Comparison of ENCODE assay signal across 26 mouse cellular contexts in genomic region chr6:85377876-85378275, GRCm38 (mm10). TPM values are rescaled to one million over a fixed set of nuclear protein-coding genes. Genes with fewer than 3 reads are reported as not detected.
DNase-seq lines count a peak whose midpoint lies in the region; ATAC-seq and TF ChIP-seq lines count a peak whose summit lies in the region.
"Had no signal": no experiment of that assay in that cellular context is flagged by ENCODE, and none has a peak within 500 bp of the region (broad histone marks: within the 10 kb centered on the region; RNA-seq: fewer than 3 reads in every experiment).

No protein-coding gene starts in this region.

- H3K27ac ChIP-seq in intestine, embryonic 16.5 days (ENCODE audit: low read length): peak overlapping the region; percentile 78
- H3K27ac ChIP-seq in intestine, embryonic 15.5 days: no peak overlapping the region
- H3K27ac ChIP-seq in kidney, embryonic 16.5 days (ENCODE audit: low read length): peak overlapping the region; percentile 75
- peak overlapping the region; percentile 82 for H3K27ac ChIP-seq in intestine, postnatal 0 days (ENCODE audit: low read depth, low read length)
- H3K27ac ChIP-seq: embryonic facial prominence, embryonic 13.5 days; forebrain, embryonic 12.5 days; heart, adult 2 months; heart, embryonic 15.5 days; hindbrain, embryonic 10.5 days; hindbrain, embryonic 14.5 days had no signal

- DNase-seq in kidney, adult 18-20 months: no peak
- no peak for DNase-seq in adrenal gland, adult 2 months
- DNase-seq: adrenal gland, postnatal 10 days; cerebellum, adult 11 months; cerebellum, adult 8-10 months; cerebellum, postnatal 36 days; forebrain, postnatal 0 days; gastrocnemius, postnatal 14 days; heart, adult 2 months had no signal

- no peak overlapping the region for H3K4me3 ChIP-seq in intestine, embryonic 16.5 days (ENCODE audit: low read length)
- no peak overlapping the region for H3K4me3 ChIP-seq in intestine, embryonic 15.5 days (replicated peaks)
- H3K4me3 ChIP-seq in kidney, embryonic 16.5 days (ENCODE audit: low read length): no peak overlapping the region
- H3K4me3 ChIP-seq in E14TG2a.4 (replicated peaks; ENCODE audit: low read length): peak overlapping the region; percentile 17
- H3K4me3 ChIP-seq in intestine, postnatal 0 days (ENCODE audit: low read depth, low read length): no peak overlapping the region
- H3K4me3 ChIP-seq: embryonic facial prominence, embryonic 13.5 days; forebrain, embryonic 12.5 days; heart, adult 2 months; heart, embryonic 15.5 days; hindbrain, embryonic 10.5 days had no signal

- TF ChIP-seq CTCF in E14TG2a.4 (conservative IDR thresholded peaks at IDR 0.05; ENCODE audit: low read length): no peak
- TF ChIP-seq CTCF in intestine, postnatal 0 days (IDR thresholded peaks at IDR 0.05; ENCODE audit: low read depth): no peak

- H3K36me3 ChIP-seq in intestine, embryonic 16.5 days (ENCODE audit: control insufficient read depth, insufficient read depth, low read length): no peaks in the 10 kb centered on the region
- no peaks in the 10 kb centered on the region for H3K36me3 ChIP-seq in intestine, embryonic 15.5 days
- no peaks in the 10 kb centered on the region for H3K36me3 ChIP-seq in kidney, embryonic 16.5 days (ENCODE audit: insufficient read depth, low read length)
- no peaks in the 10 kb centered on the region for H3K36me3 ChIP-seq in E14TG2a.4 (ENCODE audit: insufficient read depth, low read length)
- H3K36me3 ChIP-seq in intestine, postnatal 0 days (ENCODE audit: control insufficient read depth, insufficient read depth): no peaks in the 10 kb centered on the region
- H3K36me3 ChIP-seq: embryonic facial prominence, embryonic 13.5 days; forebrain, embryonic 12.5 days; heart, embryonic 15.5 days; hindbrain, embryonic 10.5 days had no signal

- peaks cover 28% of the 10 kb centered on the region for H3K4me1 ChIP-seq in intestine, embryonic 16.5 days (ENCODE audit: control insufficient read depth, insufficient read depth, low read length)
- H3K4me1 ChIP-seq in intestine, embryonic 15.5 days (replicated peaks): peaks cover 16% of the 10 kb centered on the region
- H3K4me1 ChIP-seq in kidney, embryonic 16.5 days (ENCODE audit: insufficient read depth, low read length): peaks cover 35% of the 10 kb centered on the region
- H3K4me1 ChIP-seq in E14TG2a.4 (replicated peaks; ENCODE audit: low read depth, low read length): peaks cover 60% of the 10 kb centered on the region
- H3K4me1 ChIP-seq in intestine, postnatal 0 days (replicated peaks; ENCODE audit: control insufficient read depth, insufficient read depth, low read length): no peaks in the 10 kb centered on the region

- no peaks in the 10 kb centered on the region for H3K27me3 ChIP-seq in intestine, embryonic 16.5 days (replicated peaks; ENCODE audit: control insufficient read depth, insufficient read depth, low read length)
- no peaks in the 10 kb centered on the region for H3K27me3 ChIP-seq in intestine, embryonic 15.5 days (replicated peaks)
- H3K27me3 ChIP-seq in kidney, embryonic 16.5 days (ENCODE audit: insufficient read depth, low read length): no peaks in the 10 kb centered on the region
- peaks cover 19% of the 10 kb centered on the region for H3K27me3 ChIP-seq in E14TG2a.4 (ENCODE audit: insufficient read depth, low read length)
- H3K27me3 ChIP-seq in intestine, postnatal 0 days (replicated peaks; ENCODE audit: control insufficient read depth, insufficient read depth, low read length): no peaks in the 10 kb centered on the region
- H3K27me3 ChIP-seq: embryonic facial prominence, embryonic 13.5 days; heart, embryonic 15.5 days had no signal

- ATAC-seq in intestine, embryonic 16.5 days: 0 out of 2 replicates have a peak, but pooled peaks have one; percentile 8
- ATAC-seq in intestine, embryonic 15.5 days: no peak
- ATAC-seq in kidney, embryonic 16.5 days (ENCODE audit: low FRiP score, low TSS enrichment): no peak
- peak; percentile 31 for ATAC-seq in intestine, postnatal 0 days
- ATAC-seq: forebrain, postnatal 0 days had no signal

- no peak overlapping the region for H3K9ac ChIP-seq in intestine, embryonic 16.5 days (ENCODE audit: low read depth, low read length)
- no peak overlapping the region for H3K9ac ChIP-seq in intestine, embryonic 15.5 days
- H3K9ac ChIP-seq in kidney, embryonic 16.5 days (replicated peaks; ENCODE audit: low read length): no peak overlapping the region
- H3K9ac ChIP-seq in intestine, postnatal 0 days (ENCODE audit: low read depth, low read length): no peak overlapping the region
- H3K9ac ChIP-seq: embryonic facial prominence, embryonic 13.5 days; forebrain, embryonic 12.5 days; forebrain, postnatal 0 days; heart, embryonic 15.5 days; hindbrain, embryonic 14.5 days had no signal

- WGBS in intestine, embryonic 16.5 days: 35% methylated on average over 5 of the region's 5 CpGs
- WGBS in intestine, embryonic 15.5 days: 45% methylated on average over 5 of the region's 5 CpGs
- 23% methylated on average over 5 of the region's 5 CpGs for WGBS in kidney, embryonic 16.5 days
- 32% methylated on average over 5 of the region's 5 CpGs for WGBS in intestine, postnatal 0 days

- H3K9me3 ChIP-seq in intestine, embryonic 16.5 days (ENCODE audit: control insufficient read depth, low read length): no peaks in the 10 kb centered on the region
- H3K9me3 ChIP-seq in intestine, embryonic 15.5 days: no peaks in the 10 kb centered on the region
- H3K9me3 ChIP-seq in kidney, embryonic 16.5 days (ENCODE audit: low read length): no peaks in the 10 kb centered on the region
- H3K9me3 ChIP-seq in E14TG2a.4 (ENCODE audit: low read length): peaks cover 9% of the 10 kb centered on the region
- no peaks in the 10 kb centered on the region for H3K9me3 ChIP-seq in intestine, postnatal 0 days (ENCODE audit: control insufficient read depth)
- H3K9me3 ChIP-seq: embryonic facial prominence, embryonic 13.5 days; forebrain, embryonic 12.5 days; heart, embryonic 15.5 days; hindbrain, embryonic 10.5 days had no signal

- H3K4me2 ChIP-seq in intestine, embryonic 16.5 days (ENCODE audit: low read depth, low read length): no peak overlapping the region
- no peak overlapping the region for H3K4me2 ChIP-seq in intestine, embryonic 15.5 days (replicated peaks)
- H3K4me2 ChIP-seq in kidney, embryonic 16.5 days (replicated peaks; ENCODE audit: low read depth, low read length): 0 out of 2 replicates have a peak overlapping the region, but pooled peaks have one; percentile 6
- H3K4me2 ChIP-seq in intestine, postnatal 0 days (replicated peaks; ENCODE audit: low read depth): peak overlapping the region; percentile 14; the same call in 1 of the 2 replicates
- H3K4me2 ChIP-seq: embryonic facial prominence, embryonic 13.5 days; forebrain, embryonic 12.5 days; heart, embryonic 11.5 days; heart, embryonic 15.5 days; hindbrain, embryonic 14.5 days had no signal

RNA-seq across cellular contexts. Expression of gene Rab11fip5, which starts 3.4 kb away (rescaled TPM):
- polyA plus RNA-seq in intestine, embryonic 16.5 days (2015; fragmentation: Nextera tagmentation; extraction: Ambion mirVana): 15.6 and 20.9 TPM in 2 replicates
- polyA plus RNA-seq in intestine, embryonic 15.5 days (2015; fragmentation: Nextera tagmentation; extraction: Ambion mirVana): 12.0 and 14.7 TPM in 2 replicates
- 16.5 and 18.9 TPM in 2 replicates for polyA plus RNA-seq in kidney, embryonic 16.5 days (2015; fragmentation: Nextera tagmentation; extraction: Ambion mirVana)
- polyA plus RNA-seq in intestine, postnatal 0 days (2015; fragmentation: Nextera tagmentation; extraction: Ambion mirVana): 30.5 and 35.8 TPM in 2 replicates
- 10 to 100 TPM; 22.7 to 47.7 TPM for total RNA-seq in adrenal gland, adult 2 months (2021)
- 33.7 and 35.4 TPM in 2 replicates for polyA plus RNA-seq in adrenal gland, adult 2 months (2012; rRNA removed)

RNA-seq across cellular contexts. Expression of gene Sfxn5, which starts 44.7 kb away (rescaled TPM):
- polyA plus RNA-seq in intestine, embryonic 16.5 days (2015; fragmentation: Nextera tagmentation; extraction: Ambion mirVana): 5.3 and 7.2 TPM in 2 replicates
- polyA plus RNA-seq in intestine, embryonic 15.5 days (2015; fragmentation: Nextera tagmentation; extraction: Ambion mirVana): 6.7 and 7.7 TPM in 2 replicates
- polyA plus RNA-seq in kidney, embryonic 16.5 days (2015; fragmentation: Nextera tagmentation; extraction: Ambion mirVana): 9.2 and 13.8 TPM in 2 replicates
- 3.2 and 3.4 TPM in 2 replicates for polyA plus RNA-seq in intestine, postnatal 0 days (2015; fragmentation: Nextera tagmentation; extraction: Ambion mirVana)
- total RNA-seq in adrenal gland, adult 2 months (2021): 10 to 100 TPM; 26.1 to 36.3 TPM
- 9.0 and 29.0 TPM in 2 replicates for polyA plus RNA-seq in adrenal gland, adult 2 months (2012; rRNA removed)

RNA-seq across cellular contexts. Expression of gene Noto, which starts 45.8 kb away (rescaled TPM):
- polyA plus RNA-seq in intestine, embryonic 16.5 days (2015; fragmentation: Nextera tagmentation; extraction: Ambion mirVana): not detected in 2 replicates
- not detected in 2 replicates for polyA plus RNA-seq in intestine, embryonic 15.5 days (2015; fragmentation: Nextera tagmentation; extraction: Ambion mirVana)
- polyA plus RNA-seq in kidney, embryonic 16.5 days (2015; fragmentation: Nextera tagmentation; extraction: Ambion mirVana): not detected in 2 replicates
- polyA plus RNA-seq in intestine, postnatal 0 days (2015; fragmentation: Nextera tagmentation; extraction: Ambion mirVana): not detected in 2 replicates
- not detected for total RNA-seq in adrenal gland, adult 2 months (2021)
- not detected in 2 replicates for polyA plus RNA-seq in adrenal gland, adult 2 months (2012; rRNA removed)
- total RNA-seq: adrenal gland, postnatal 10 days; adrenal gland, postnatal 4 days; forebrain, postnatal 0 days; gastrocnemius, adult 18-20 months; gastrocnemius, postnatal 14 days; heart, adult 2 months; heart, postnatal 25 days had no signal
- polyA plus RNA-seq: brain, embryonic 14.5 days; C2C12; embryonic facial prominence, embryonic 13.5 days; forebrain, embryonic 12.5 days; forebrain, postnatal 0 days; gonadal fat pad, adult 2 months; heart, adult 2 months; heart, embryonic 11.5 days; heart, embryonic 15.5 days; hindbrain, embryonic 10.5 days; hindbrain, embryonic 14.5 days had no signal

RNA-seq across cellular contexts. Expression of gene Smyd5, which starts 53.9 kb away (rescaled TPM):
- 45.8 and 52.5 TPM in 2 replicates for polyA plus RNA-seq in intestine, embryonic 16.5 days (2015; fragmentation: Nextera tagmentation; extraction: Ambion mirVana)
- 49.8 and 52.8 TPM in 2 replicates for polyA plus RNA-seq in intestine, embryonic 15.5 days (2015; fragmentation: Nextera tagmentation; extraction: Ambion mirVana)
- 74.4 and 77.0 TPM in 2 replicates for polyA plus RNA-seq in kidney, embryonic 16.5 days (2015; fragmentation: Nextera tagmentation; extraction: Ambion mirVana)
- polyA plus RNA-seq in intestine, postnatal 0 days (2015; fragmentation: Nextera tagmentation; extraction: Ambion mirVana): 10.1 and 10.9 TPM in 2 replicates
- 10 to 100 TPM; 33.1 to 36.3 TPM for total RNA-seq in adrenal gland, adult 2 months (2021)
- 19.9 and 23.0 TPM in 2 replicates for polyA plus RNA-seq in adrenal gland, adult 2 months (2012; rRNA removed)

Comparison
In these comparisons a context has a peak if more than half of its experiments do, and no peak if none do; other contexts are left out.
1. ATAC-seq: peak in intestine, embryonic 16.5 days (single experiment) and intestine, postnatal 0 days (single experiment); none in intestine, embryonic 15.5 days (single experiment) and kidney, embryonic 16.5 days (single experiment).
2. H3K4me2 ChIP-seq: peak in kidney, embryonic 16.5 days (single experiment) and intestine, postnatal 0 days (single experiment); none in intestine, embryonic 16.5 days (single experiment) and intestine, embryonic 15.5 days (single experiment).